Mouse (Mus musculus): Measurements from ENCODE around the gene Papss1.

DNA sequence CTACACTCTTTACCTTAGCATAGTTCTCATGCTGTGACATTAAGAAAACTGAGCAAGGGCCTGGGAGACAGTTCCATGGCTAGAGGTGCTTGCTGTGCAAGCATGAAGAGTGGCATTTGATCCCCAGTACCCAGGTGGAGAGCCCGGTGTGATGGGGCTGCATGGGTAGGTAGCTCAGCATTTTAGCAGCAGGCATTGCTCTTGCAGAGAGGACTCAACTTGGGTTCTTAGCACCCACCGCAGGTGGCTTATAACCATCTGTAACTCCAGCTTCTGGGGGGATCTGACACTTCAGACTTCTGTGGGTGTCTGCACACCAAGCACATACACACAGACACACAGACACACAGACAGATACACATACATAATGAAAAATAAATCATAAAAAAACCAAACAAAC lies 69.5 kb downstream of the Papss1 start:
- TF ChIP-seq CTCF (conservative IDR thresholded peaks at IDR 0.05; ENCODE audit: low read length), result no peak
- TF ChIP-seq POU5F1 (IDR thresholded peaks at IDR 0.05; ENCODE audit: borderline replicate concordance, low read length), result no peak
